Mouse (Mus musculus): ENCODE results near the gene Synj2. TPM values are rescaled to one million over a fixed set of nuclear protein-coding genes. Genes with fewer than 3 reads are reported as not detected.

The Synj2 gene
- polyA plus RNA-seq, 1 experiment = 1.8 TPM

- WGBS = 84% methylated on average over 1 of the region's 1 CpGs
- Histone ChIP-seq H3K4me1 (ENCODE audit: control insufficient read depth, insufficient read depth, low read length) (peaks cover 4% of the 10 kb centered on the region), H3K4me3 (ENCODE audit: insufficient read depth, low read depth, low read length) (no peak overlapping the region), H3K27ac (ENCODE audit: insufficient read depth, low read depth, low read length) (no peak overlapping the region), H3K27me3 (replicated peaks; ENCODE audit: control insufficient read depth, insufficient read depth, low read length) (no peaks in the 10 kb centered on the region), H3K36me3 (ENCODE audit: control insufficient read depth, insufficient read depth, low read length) (no peaks in the 10 kb centered on the region)
- TF ChIP-seq POLR2A (IDR thresholded peaks at IDR 0.05; ENCODE audit: low read depth, low read length) (no peak), CTCF (conservative IDR thresholded peaks at IDR 0.05; ENCODE audit: insufficient read depth, insufficient read length, low read depth, low read length) (no peak)
- no peak for DNase-seq
Observed at GRCm38 (mm10) chr17:5943053-5943452, 2.0 kb downstream of the Synj2 start.

- WGBS = 81% methylated on average over 3 of the region's 3 CpGs
- H3K4me3 ChIP-seq (ENCODE audit: insufficient read depth, low read depth, low read length) = no peak overlapping the region
- no peak for DNase-seq
- TF ChIP-seq POLR2A (IDR thresholded peaks at IDR 0.05; ENCODE audit: low read depth, low read length) = no peak
- no peak overlapping the region for H3K27ac ChIP-seq (ENCODE audit: insufficient read depth, low read depth, low read length)
- H3K4me1 ChIP-seq (ENCODE audit: control insufficient read depth, insufficient read depth, low read length) = no peaks in the 10 kb centered on the region
- H3K36me3 ChIP-seq (ENCODE audit: control insufficient read depth, insufficient read depth, low read length) = no peaks in the 10 kb centered on the region
- H3K27me3 ChIP-seq (replicated peaks; ENCODE audit: control insufficient read depth, insufficient read depth, low read length) = no peaks in the 10 kb centered on the region
Observed at GRCm38 (mm10) chr17:5947039-5947438, 6.0 kb downstream of the Synj2 start.

- Histone ChIP-seq H3K4me3 (ENCODE audit: insufficient read depth, low read depth, low read length) (no peak overlapping the region), H3K27ac (ENCODE audit: insufficient read depth, low read depth, low read length) (no peak overlapping the region), H3K4me1 (ENCODE audit: control insufficient read depth, insufficient read depth, low read length) (no peaks in the 10 kb centered on the region), H3K27me3 (replicated peaks; ENCODE audit: control insufficient read depth, insufficient read depth, low read length) (no peaks in the 10 kb centered on the region), H3K36me3 (ENCODE audit: control insufficient read depth, insufficient read depth, low read length) (no peaks in the 10 kb centered on the region)
- TF ChIP-seq POLR2A (IDR thresholded peaks at IDR 0.05; ENCODE audit: low read depth, low read length) = no peak
- no peak for TF ChIP-seq CTCF (conservative IDR thresholded peaks at IDR 0.05; ENCODE audit: insufficient read depth, insufficient read length, low read depth, low read length)
- 72% methylated on average over 4 of the region's 4 CpGs for WGBS
- no peak for DNase-seq
Observed at GRCm38 (mm10) chr17:5952455-5952854, 11.4 kb downstream of the Synj2 start.

- Histone ChIP-seq H3K4me3 (ENCODE audit: insufficient read depth, low read depth, low read length) (no peak overlapping the region), H3K36me3 (ENCODE audit: control insufficient read depth, insufficient read depth, low read length) (no peaks in the 10 kb centered on the region), H3K4me1 (ENCODE audit: control insufficient read depth, insufficient read depth, low read length) (no peaks in the 10 kb centered on the region), H3K27ac (ENCODE audit: insufficient read depth, low read depth, low read length) (no peak overlapping the region), H3K27me3 (replicated peaks; ENCODE audit: control insufficient read depth, insufficient read depth, low read length) (no peaks in the 10 kb centered on the region)
- TF ChIP-seq CTCF (conservative IDR thresholded peaks at IDR 0.05; ENCODE audit: insufficient read depth, insufficient read length, low read depth, low read length) (no peak), POLR2A (IDR thresholded peaks at IDR 0.05; ENCODE audit: low read depth, low read length) (no peak)
- WGBS = 72% methylated on average over 2 of the region's 2 CpGs
- no peak for DNase-seq
Observed at GRCm38 (mm10) chr17:5956350-5957000, 15.4 kb downstream of the Synj2 start.

- Histone ChIP-seq H3K27me3 (replicated peaks; ENCODE audit: control insufficient read depth, insufficient read depth, low read length) (no peaks in the 10 kb centered on the region), H3K4me1 (ENCODE audit: control insufficient read depth, insufficient read depth, low read length) (no peaks in the 10 kb centered on the region), H3K4me3 (ENCODE audit: insufficient read depth, low read depth, low read length) (no peak overlapping the region), H3K36me3 (ENCODE audit: control insufficient read depth, insufficient read depth, low read length) (no peaks in the 10 kb centered on the region), H3K27ac (ENCODE audit: insufficient read depth, low read depth, low read length) (no peak overlapping the region)
- 73% methylated on average over 3 of the region's 3 CpGs for WGBS
- DNase-seq = no peak
- TF ChIP-seq POLR2A (IDR thresholded peaks at IDR 0.05; ENCODE audit: low read depth, low read length) (no peak), CTCF (conservative IDR thresholded peaks at IDR 0.05; ENCODE audit: insufficient read depth, insufficient read length, low read depth, low read length) (no peak)
Observed at GRCm38 (mm10) chr17:5957097-5957496, 16.0 kb downstream of the Synj2 start.

GRCm38 (mm10) chr17:5958229-5958628 is 17.1 kb downstream of the Synj2 start:
- no peak for DNase-seq
- TF ChIP-seq POLR2A (IDR thresholded peaks at IDR 0.05; ENCODE audit: low read depth, low read length) (no peak), CTCF (conservative IDR thresholded peaks at IDR 0.05; ENCODE audit: insufficient read depth, insufficient read length, low read depth, low read length) (no peak)
- Histone ChIP-seq H3K27me3 (replicated peaks; ENCODE audit: control insufficient read depth, insufficient read depth, low read length) (no peaks in the 10 kb centered on the region), H3K4me1 (ENCODE audit: control insufficient read depth, insufficient read depth, low read length) (no peaks in the 10 kb centered on the region), H3K4me3 (ENCODE audit: insufficient read depth, low read depth, low read length) (no peak overlapping the region), H3K27ac (ENCODE audit: insufficient read depth, low read depth, low read length) (no peak overlapping the region), H3K36me3 (ENCODE audit: control insufficient read depth, insufficient read depth, low read length) (no peaks in the 10 kb centered on the region)
- WGBS = 86% methylated on average over 5 of the region's 5 CpGs

- Histone ChIP-seq H3K36me3 (ENCODE audit: control insufficient read depth, insufficient read depth, low read length) (no peaks in the 10 kb centered on the region), H3K4me1 (ENCODE audit: control insufficient read depth, insufficient read depth, low read length) (no peaks in the 10 kb centered on the region), H3K27me3 (replicated peaks; ENCODE audit: control insufficient read depth, insufficient read depth, low read length) (no peaks in the 10 kb centered on the region), H3K4me3 (ENCODE audit: insufficient read depth, low read depth, low read length) (no peak overlapping the region), H3K27ac (ENCODE audit: insufficient read depth, low read depth, low read length) (no peak overlapping the region)
- TF ChIP-seq CTCF (conservative IDR thresholded peaks at IDR 0.05; ENCODE audit: insufficient read depth, insufficient read length, low read depth, low read length) = no peak
- TF ChIP-seq POLR2A (IDR thresholded peaks at IDR 0.05; ENCODE audit: low read depth, low read length) = no peak
- no peak for DNase-seq
- WGBS = 88% methylated on average over 10 of the region's 10 CpGs
Observed at GRCm38 (mm10) chr17:5958636-5959035, 17.6 kb downstream of the Synj2 start.

Data from kidney, adult 2 months (tissue).